Mouse (Mus musculus) stomach, postnatal 0 days (tissue): ENCODE data around the gene Gfod1.

Source experiments
- CTCF ChIP-seq: IDR thresholded peaks from 2 replicates; pipeline ENCODE4 v1.5.1; 2016; ENCODE audit warnings: antibody characterized with exemption, low read depth, mild to moderate bottlenecking, moderate library complexity
- EP300 ChIP-seq: optimal IDR thresholded peaks from 2 replicates; pipeline ENCODE3; 2016; ENCODE audit warnings: antibody characterized with exemption

DNA sequence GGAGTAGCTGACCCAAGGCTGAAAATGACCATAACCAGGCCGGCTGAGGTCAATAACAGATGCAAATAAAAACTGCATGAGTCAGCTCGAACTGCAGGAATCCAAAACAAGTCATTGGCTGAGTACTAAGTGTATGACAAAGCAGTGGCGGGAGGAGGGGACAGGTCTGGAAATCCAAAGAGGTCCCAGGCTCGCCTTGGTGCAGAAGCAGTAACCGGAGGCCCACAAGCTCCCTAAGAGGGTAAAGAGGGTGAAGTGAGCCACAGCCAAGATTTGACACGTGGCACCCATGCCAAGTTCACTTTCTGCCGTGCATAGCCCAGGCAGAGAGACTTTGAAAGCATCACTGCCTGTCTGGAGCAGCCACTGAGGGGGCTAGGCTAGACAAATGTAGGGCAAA is 91.6 kb downstream of the Gfod1 start:
- TF ChIP-seq CTCF (no peak), EP300 (no peak)
